Mouse (Mus musculus) ZHBTc4 (cell line): Measurements from ENCODE around the gene Ntn4.
"Not testable (repeated sequence)": the region's sequence is repeated elsewhere in the genome, so short reads cannot be mapped to it uniquely, and the experiment has no call there.

Experiments used
- DNase-seq: peaks from one replicate; pipeline ENCODE4 v3.0.0-alpha.2; 2011; ENCODE audit warnings: low read depth, low spot score

The Ntn4 gene

GRCm38 (mm10) chr10:93683896-93684295, 43.4 kb downstream of the Ntn4 start:
- DNase-seq, result no peak

GRCm38 (mm10) chr10:93685416-93685815, 44.9 kb downstream of the Ntn4 start:
- DNase-seq, result not testable (repeated sequence)

GRCm38 (mm10) chr10:93686579-93686978, 46.1 kb downstream of the Ntn4 start:
- DNase-seq, result no peak

GRCm38 (mm10) chr10:93687781-93688180, 47.3 kb downstream of the Ntn4 start:
- no peak for DNase-seq

GRCm38 (mm10) chr10:93688306-93689171, 48.1 kb downstream of the Ntn4 start:
- DNase-seq, result no peak

- no peak for DNase-seq
Observed at GRCm38 (mm10) chr10:93691344-93691743, 50.9 kb downstream of the Ntn4 start.

- DNase-seq, result no peak
Observed at GRCm38 (mm10) chr10:93695043-93695791, 54.7 kb downstream of the Ntn4 start.

GRCm38 (mm10) chr10:93696001-93696400, 55.5 kb downstream of the Ntn4 start:
- DNase-seq, result no peak

GRCm38 (mm10) chr10:93697866-93698483, 57.5 kb downstream of the Ntn4 start:
- DNase-seq, result no peak

GRCm38 (mm10) chr10:93699689-93700478, 59.4 kb downstream of the Ntn4 start:
- no peak for DNase-seq

- DNase-seq, result no peak
Observed at GRCm38 (mm10) chr10:93700589-93701363, 60.3 kb downstream of the Ntn4 start.

- DNase-seq, result no peak
Observed at GRCm38 (mm10) chr10:93703946-93704345, 63.5 kb downstream of the Ntn4 start.

- no peak for DNase-seq
Observed at GRCm38 (mm10) chr10:93707149-93708075, 66.9 kb downstream of the Ntn4 start.

GRCm38 (mm10) chr10:93708076-93708473, 67.6 kb downstream of the Ntn4 start:
- no peak for DNase-seq

GRCm38 (mm10) chr10:93708515-93708914, 68.0 kb downstream of the Ntn4 start:
- no peak for DNase-seq

GRCm38 (mm10) chr10:93709536-93709935, 69.1 kb downstream of the Ntn4 start:
- no peak for DNase-seq

GRCm38 (mm10) chr10:93721625-93722337, 81.3 kb downstream of the Ntn4 start:
- DNase-seq, result no peak

- DNase-seq, result peak; percentile 77
Observed at GRCm38 (mm10) chr10:93723942-93724542, 83.6 kb downstream of the Ntn4 start.

- DNase-seq, result peak; percentile 28
Observed at GRCm38 (mm10) chr10:93728131-93728530, 87.7 kb downstream of the Ntn4 start.
